Mouse (Mus musculus): Measurements from ENCODE around the gene Psmb10. TPM values are rescaled to one million over a fixed set of nuclear protein-coding genes. Genes with fewer than 3 reads are reported as not detected.

Gene Psmb10
- polyA plus RNA-seq, 1 experiment = 82.8 TPM

DNA sequence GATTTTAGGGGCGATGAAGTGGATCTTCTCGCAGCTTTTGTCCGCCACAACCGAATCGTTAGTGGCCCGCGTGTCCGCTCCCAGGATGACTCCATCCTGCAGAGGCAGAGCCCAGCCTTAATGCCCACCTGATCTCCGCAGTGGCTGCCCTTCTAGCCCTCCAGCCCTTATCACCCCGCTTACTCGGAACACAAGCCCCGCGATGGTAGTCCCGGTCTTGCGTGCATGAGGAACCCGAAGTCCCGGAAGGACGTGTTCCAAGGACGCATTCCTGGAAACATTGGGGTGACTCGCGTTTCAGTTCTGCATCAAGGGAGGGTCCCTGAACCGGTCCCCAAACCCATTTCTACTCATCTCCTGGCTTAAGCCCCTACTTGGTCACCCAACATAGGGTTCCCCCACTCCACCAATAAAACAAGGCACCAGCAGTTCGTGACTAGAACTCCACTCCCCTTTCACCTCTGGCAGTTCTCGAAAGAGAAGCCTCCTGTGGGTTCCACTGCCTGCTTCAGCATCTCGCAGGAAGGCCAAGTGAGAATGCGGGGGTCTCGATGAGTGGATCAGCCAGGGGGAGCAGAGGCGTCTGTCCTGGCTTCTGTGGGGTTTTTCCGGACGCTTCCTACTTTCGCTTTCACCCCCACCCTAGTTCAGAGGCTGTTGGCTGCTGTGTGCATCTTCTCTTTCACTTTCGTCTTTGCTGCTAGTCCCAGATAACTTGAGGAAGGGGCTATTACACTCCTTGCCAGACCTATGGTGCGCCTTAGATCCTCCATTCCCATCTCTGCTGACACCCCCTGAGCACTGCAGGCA is 543 bp downstream of the Psmb10 start:
- DNase-seq (ENCODE audit: low spot score) = peak; percentile 51

DNA sequence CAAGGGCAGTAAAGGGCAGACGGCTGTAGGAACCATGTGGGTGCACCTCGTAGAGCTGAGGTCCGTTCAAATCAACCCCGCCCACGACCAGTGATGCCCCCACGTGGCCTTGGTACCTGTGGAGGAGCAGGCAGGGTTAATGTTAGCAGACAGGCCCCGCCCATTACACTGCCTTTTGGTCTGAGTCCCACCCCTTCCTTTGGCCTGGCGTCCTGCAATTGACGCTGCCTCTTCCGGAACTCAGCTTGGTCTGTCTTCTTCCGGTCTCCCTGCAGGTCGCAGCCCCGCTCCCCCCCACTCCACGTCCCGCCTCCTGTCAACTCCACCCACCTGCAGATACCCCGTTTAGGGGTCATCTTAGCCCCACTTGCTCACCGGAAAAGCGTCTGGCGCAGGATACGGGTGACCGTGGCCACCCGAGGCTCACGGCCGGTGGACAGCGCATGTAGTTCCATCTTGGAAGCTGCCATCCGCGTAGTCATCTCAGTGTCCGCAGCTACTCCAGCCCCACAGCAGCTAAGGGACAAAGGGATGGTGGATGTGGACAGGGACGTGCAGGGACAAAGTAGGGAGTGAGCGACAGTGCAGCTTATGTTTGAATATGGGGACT is 1.3 kb downstream of the Psmb10 start:
- peak; percentile 78 for DNase-seq (ENCODE audit: low spot score)

DNA sequence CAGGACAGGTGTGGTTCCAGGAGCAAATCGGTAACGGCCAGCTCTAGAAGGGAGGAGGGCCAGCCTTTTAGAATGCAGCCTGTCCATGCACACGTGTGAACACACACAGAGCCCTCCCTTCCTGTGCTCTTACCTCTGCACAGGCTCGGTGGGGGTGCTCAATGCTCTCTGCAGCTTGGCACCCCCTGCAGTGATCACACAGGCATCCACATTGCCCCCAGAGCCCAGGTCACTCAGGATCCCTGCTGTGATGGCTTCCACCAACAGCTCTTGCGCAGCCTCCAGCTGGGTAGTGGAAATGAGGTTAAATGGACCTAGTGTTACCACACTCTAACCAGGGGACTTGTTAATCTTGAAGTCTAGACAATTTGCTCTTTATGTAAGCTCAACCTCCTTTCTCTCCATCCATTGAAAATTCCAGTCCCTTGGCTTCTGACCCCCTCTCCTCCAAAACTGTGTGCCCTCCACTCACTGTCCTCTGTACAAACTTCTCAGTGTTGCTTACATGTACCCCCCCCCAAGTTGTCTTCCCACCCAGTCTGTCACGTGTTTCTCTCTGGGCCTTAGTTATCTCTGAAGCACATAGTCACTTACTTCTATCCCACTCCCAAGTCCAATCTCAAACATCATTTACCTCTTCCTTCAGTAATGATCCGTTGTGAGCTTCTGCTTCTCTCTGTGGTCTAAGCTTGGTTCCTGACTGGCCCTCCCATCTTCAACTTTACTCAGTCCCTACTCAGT is 2.2 kb downstream of the Psmb10 start:
- no peak for DNase-seq (ENCODE audit: low spot score)

DNA sequence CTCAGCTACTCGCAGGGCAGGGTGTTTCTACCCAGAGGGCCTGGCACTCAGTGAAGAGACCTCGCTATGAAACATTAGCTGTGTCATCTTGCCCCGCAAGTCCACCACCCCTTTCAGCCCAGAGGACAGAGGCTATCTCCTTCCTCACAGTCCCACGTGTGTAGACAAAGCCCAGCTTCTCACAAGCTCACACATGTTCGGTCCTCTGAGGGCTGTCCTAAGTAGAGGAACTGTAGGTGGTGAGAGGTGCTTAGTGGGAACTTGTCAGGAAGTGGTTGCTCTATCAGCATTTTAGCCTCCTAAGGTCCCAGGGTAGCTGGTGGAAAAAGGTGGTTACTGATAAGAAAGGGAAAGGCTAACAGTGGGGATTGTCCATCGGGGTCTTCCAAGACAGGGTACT is 3.1 kb downstream of the Psmb10 start:
- DNase-seq (ENCODE audit: low spot score) = no peak

DNA sequence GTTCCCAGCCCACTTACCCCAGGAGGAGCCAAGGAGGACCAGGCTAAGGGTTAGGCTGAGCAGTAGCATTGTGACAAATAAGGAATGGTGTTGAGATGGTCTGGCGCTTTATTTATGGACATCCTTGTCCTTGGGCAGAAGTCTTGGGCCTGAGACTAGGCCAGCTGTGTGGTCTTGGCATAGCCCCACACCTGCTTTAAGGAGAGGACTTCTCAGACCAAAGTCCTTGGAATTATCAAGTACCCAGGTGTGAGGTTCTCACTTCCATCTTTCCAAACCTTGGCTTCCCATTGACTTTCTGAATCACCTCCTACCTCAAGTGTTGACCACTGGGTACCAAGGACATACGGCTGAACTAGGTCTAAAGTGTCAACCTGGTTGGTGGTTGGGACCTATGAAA is 4.5 kb downstream of the Psmb10 start, which contains the start of gene Ctrl:
Gene Ctrl (minus strand): TSS at position 101 of the 400 bp plus-strand sequence.
- DNase-seq (ENCODE audit: low spot score) = no peak

DNA sequence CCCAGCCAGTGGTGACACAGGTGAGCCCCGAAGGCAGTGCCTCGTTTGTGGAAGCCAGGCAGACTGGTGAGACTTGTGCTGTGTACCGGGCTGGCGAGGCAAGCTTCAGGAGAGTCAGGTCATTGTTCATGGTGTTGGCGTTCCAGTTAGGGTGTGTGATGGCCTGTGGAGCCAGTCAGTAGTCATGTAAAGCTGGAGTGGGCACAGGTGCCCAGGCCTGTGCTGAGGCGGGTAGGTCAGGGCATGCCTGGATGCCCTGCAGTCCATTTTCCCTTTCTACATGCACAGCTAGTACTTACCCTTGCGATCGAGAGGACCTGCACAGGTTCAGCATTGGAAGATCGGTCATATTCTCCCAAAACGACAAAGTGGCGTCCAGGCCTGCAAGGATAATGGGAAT is 5.7 kb downstream of the Psmb10 start:
- DNase-seq (ENCODE audit: low spot score) = no peak

GRCm38 (mm10) chr8:105931271-105931670 is 7.0 kb downstream of the Psmb10 start:
- DNase-seq (ENCODE audit: low spot score) = no peak

- peak; percentile 81 for DNase-seq (ENCODE audit: low spot score)
Observed at GRCm38 (mm10) chr8:105930602-105931001, 7.6 kb downstream of the Psmb10 start.

- DNase-seq (ENCODE audit: low spot score) = no peak
Observed at GRCm38 (mm10) chr8:105925123-105925522, 13.1 kb downstream of the Psmb10 start.

DNA sequence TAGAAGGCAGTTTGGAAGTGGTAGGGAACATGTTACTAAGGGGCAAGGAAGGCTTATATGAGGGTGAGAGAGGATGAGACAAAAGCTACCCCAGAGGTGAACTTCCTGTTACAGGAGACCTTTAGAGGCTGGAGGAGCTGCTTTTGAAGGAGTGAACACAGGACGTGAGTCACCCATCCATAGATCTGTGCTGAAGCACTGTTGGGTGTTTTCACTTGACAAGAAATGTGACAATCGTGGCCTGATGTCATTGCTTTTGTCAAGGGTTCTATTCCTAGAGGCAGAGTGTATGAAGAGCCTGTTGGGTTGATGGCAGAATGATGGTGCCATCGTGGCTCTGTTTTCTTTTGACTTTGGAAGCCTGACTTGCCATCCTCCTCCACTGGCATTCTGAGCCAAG is 18.9 kb downstream of the Psmb10 start:
- no peak for DNase-seq (ENCODE audit: low spot score)

GRCm38 (mm10) chr8:105900941-105901616 is 37.2 kb downstream of the Psmb10 start:
- DNase-seq (ENCODE audit: low spot score) = no peak

- peak; percentile 96 for DNase-seq (ENCODE audit: low spot score)
Observed at GRCm38 (mm10) chr8:105900180-105900940, 37.9 kb downstream of the Psmb10 start, which contains the start of gene Pskh1. Gene Pskh1 (plus strand): TSS chr8:105900441.

GRCm38 (mm10) chr8:105897801-105898480 is 40.3 kb downstream of the Psmb10 start:
- no peak for DNase-seq (ENCODE audit: low spot score)

GRCm38 (mm10) chr8:105893339-105893738 is 44.9 kb downstream of the Psmb10 start, which contains the start of gene Nrn1l:
Gene Nrn1l (plus strand): TSS chr8:105893567.
- DNase-seq (ENCODE audit: low spot score) = no peak

DNA sequence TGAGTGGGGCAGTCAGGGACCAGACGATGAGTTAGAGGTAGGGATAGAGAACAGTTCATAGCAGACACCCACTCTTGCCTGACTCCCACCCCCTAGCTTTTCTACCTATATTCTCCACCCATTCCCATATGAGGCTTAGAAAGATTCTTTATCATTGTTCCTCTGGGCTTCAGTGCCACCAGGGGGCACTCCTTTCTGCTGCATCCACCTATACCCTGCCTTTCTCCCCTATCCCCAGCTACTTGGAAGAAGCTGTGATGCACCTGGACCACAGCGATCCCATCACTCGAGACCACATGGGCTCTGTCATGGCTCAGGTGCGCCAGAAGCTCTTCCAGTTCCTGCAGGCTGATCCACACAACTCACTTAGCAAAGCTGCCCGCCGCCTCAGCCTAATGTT is 45.8 kb downstream of the Psmb10 start:
- DNase-seq (ENCODE audit: low spot score) = no peak

DNA sequence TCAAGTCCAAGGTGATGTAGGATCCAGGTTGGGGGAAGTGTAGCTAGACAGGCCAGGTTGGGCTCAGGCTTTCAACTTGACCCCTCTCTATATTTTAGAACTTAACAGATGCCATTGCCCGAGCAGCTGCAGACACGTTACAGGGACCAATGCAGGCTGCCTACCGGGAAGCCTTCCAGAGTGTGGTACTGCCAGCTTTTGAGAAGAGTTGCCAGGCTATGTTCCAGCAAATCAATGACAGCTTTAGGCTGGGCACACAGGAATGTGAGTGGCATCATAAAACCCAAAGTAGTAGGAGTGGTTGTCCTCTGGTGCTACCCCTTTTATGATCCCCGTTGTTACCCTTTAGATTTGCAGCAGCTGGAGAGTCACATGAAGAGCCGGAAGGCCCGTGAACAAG is 47.4 kb downstream of the Psmb10 start:
- DNase-seq (ENCODE audit: low spot score) = no peak

DNA sequence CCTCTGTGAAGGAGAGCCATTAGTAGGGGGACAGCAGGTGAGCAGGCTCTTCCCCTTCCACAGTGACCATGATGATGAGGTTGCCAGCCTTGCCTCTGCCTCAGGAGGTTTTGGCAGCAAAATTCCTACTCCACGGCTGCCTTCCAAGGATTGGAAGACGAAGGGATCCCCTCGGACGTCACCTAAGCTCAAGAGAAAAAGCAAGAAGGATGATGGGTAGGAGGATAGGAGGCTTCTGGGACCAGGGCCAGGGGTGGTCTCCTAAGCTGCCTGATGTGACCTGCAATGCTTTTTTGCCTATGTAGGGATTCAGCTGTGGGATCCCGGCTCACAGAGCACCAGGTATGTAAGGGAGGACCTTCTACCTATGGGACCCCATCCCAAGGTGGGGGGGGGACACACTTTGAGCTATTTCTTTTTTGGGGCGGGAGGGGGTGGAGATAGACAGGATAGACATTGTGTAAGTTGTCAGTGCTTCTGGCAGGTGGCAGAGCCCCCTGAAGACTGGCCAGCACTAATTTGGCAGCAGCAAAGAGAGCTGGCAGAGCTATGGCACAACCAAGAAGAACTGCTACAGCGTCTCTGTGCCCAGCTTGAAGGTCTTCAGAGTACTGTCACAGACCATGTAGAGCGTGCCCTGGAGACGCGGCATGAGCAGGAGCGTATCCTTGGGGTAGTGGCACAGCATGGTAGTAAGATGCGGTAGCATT is 48.3 kb downstream of the Psmb10 start:
- DNase-seq (ENCODE audit: low spot score) = no peak

All from urinary bladder, adult 2 months (tissue).